Mouse (Mus musculus) liver, embryonic 13.5 days (tissue): ENCODE results near the gene Zfpl1. TPM values are rescaled to one million over a fixed set of nuclear protein-coding genes. Genes with fewer than 3 reads are reported as not detected.

ENCODE experiments used
- ATAC-seq: fragments of 200-750 bp; cut with Nextera tagmentation; 2 replicates; pipeline ENCODE4 v1.8.0; 2017; ENCODE audit warnings: low read depth, mild to moderate bottlenecking, moderate number of reproducible peaks, moderate library complexity
- DNase-seq: peaks from one replicate; pipeline ENCODE4 v3.0.0; 2022
- H3K27ac ChIP-seq: fragments of 300-500 bp; sonication (generic); 2 replicates; pipeline ENCODE4 v1.5.1; 2015; ENCODE audit warnings: moderate library complexity, mild to moderate bottlenecking, inconsistent platforms
- H3K27me3 ChIP-seq: fragments of 300-500 bp; sonication (generic); 2 replicates; pipeline ENCODE4 v1.6.1; 2015; ENCODE audit warnings: mild to moderate bottlenecking, inconsistent platforms
- H3K36me3 ChIP-seq: fragments of 300-500 bp; sonication (generic); 2 replicates; pipeline ENCODE4 v1.6.1; 2015; ENCODE audit warnings: mild to moderate bottlenecking, inconsistent platforms
- H3K4me1 ChIP-seq: fragments of 300-500 bp; sonication (generic); replicated peaks from 2 replicates; pipeline ENCODE4 v1.6.1; 2015; ENCODE audit warnings: inconsistent platforms
- H3K4me2 ChIP-seq: fragments of 300-500 bp; sonication (generic); 2 replicates; pipeline ENCODE4 v1.6.1; 2015; ENCODE audit warnings: inconsistent platforms, mild to moderate bottlenecking, moderate library complexity
- H3K4me3 ChIP-seq: fragments of 300-500 bp; sonication (generic); replicated peaks from 2 replicates; pipeline ENCODE4 v1.5.1; 2015; ENCODE audit warnings: mild to moderate bottlenecking, inconsistent platforms
- H3K9ac ChIP-seq: fragments of 300-500 bp; sonication (generic); 2 replicates; pipeline ENCODE4 v1.6.1; 2015; ENCODE audit warnings: mild to moderate bottlenecking, inconsistent platforms
- H3K9me3 ChIP-seq: fragments of 300-500 bp; sonication (generic); replicated peaks from 2 replicates; pipeline ENCODE4 v1.6.1; 2016; ENCODE audit warnings: inconsistent platforms
- WGBS: fragments of 180-500 bp; shearing (Covaris S2); methylation state at CpG from one replicate; pipeline ENCODE4 v1.1.7; 2015; ENCODE audit not compliant: insufficient replicate concordance; 5-methylcytosine and 5-hydroxymethylcytosine counted together
- microRNA-seq: library from miRNA; unstranded; fragments of <30 nt; microRNA quantifications from one replicate; pipeline ENCODE4, GENCODE M21; 2016
- polyA plus RNA-seq: library from polyadenylated mRNA; unstranded; fragments of >200 nt; fragmentation: Nextera tagmentation; extraction: Ambion mirVana; gene quantifications from 2 replicates; pipeline ENCODE4 v1.2.1, GENCODE M21; 2015

Zfpl1 gene
- polyA plus RNA-seq, 1 experiment from 2014 or later: 22.6 TPM

GRCm38 (mm10) chr19:6040002-6040401 is 44.8 kb downstream of the Zfpl1 start:
- Histone ChIP-seq H3K4me3 (no peak overlapping the region), H3K27ac (no peak overlapping the region), H3K4me2 (no peak overlapping the region), H3K36me3 (no peaks in the 10 kb centered on the region), H3K4me1 (peaks cover 21% of the 10 kb centered on the region), H3K9me3 (no peaks in the 10 kb centered on the region), H3K9ac (no peak overlapping the region), H3K27me3 (no peaks in the 10 kb centered on the region)
- ATAC-seq: no peak
- DNase-seq: no peak

- Histone ChIP-seq H3K4me3 (no peak overlapping the region), H3K9me3 (no peaks in the 10 kb centered on the region), H3K4me1 (peaks cover 15% of the 10 kb centered on the region; the same call in 1 of the 2 replicates), H3K9ac (no peak overlapping the region), H3K27me3 (no peaks in the 10 kb centered on the region), H3K27ac (no peak overlapping the region), H3K4me2 (no peak overlapping the region), H3K36me3 (no peaks in the 10 kb centered on the region)
- no peak for DNase-seq
- no peak for ATAC-seq
- WGBS: 67% methylated on average over 7 of the region's 7 CpGs
These were observed 46.4 kb downstream of the Zfpl1 start for GRCm38 (mm10) chr19:6038326-6038725.

GRCm38 (mm10) chr19:6037695-6038094 is 47.1 kb downstream of the Zfpl1 start:
- ATAC-seq: no peak
- Histone ChIP-seq H3K4me2 (no peak overlapping the region), H3K4me1 (peaks cover 15% of the 10 kb centered on the region; the same call in 1 of the 2 replicates), H3K36me3 (no peaks in the 10 kb centered on the region), H3K9me3 (no peaks in the 10 kb centered on the region), H3K9ac (no peak overlapping the region), H3K27me3 (no peaks in the 10 kb centered on the region), H3K4me3 (no peak overlapping the region), H3K27ac (no peak overlapping the region)
- no peak for DNase-seq

GRCm38 (mm10) chr19:6035966-6036585 is 48.7 kb downstream of the Zfpl1 start:
- 0 out of 2 replicates have a peak, but pooled peaks cover 3% of the 10 kb centered on the region for H3K27me3 ChIP-seq
- H3K36me3 ChIP-seq: no peaks in the 10 kb centered on the region
- no peak overlapping the region for H3K4me2 ChIP-seq
- ATAC-seq: no peak
- no peak overlapping the region for H3K27ac ChIP-seq
- DNase-seq: no peak
- H3K4me3 ChIP-seq: no peak overlapping the region
- H3K9ac ChIP-seq: no peak overlapping the region
- 47% methylated on average over 9 of the region's 9 CpGs for WGBS
- no peaks in the 10 kb centered on the region for H3K9me3 ChIP-seq
- peaks cover 16% of the 10 kb centered on the region; the same call in 1 of the 2 replicates for H3K4me1 ChIP-seq

Small RNA genes lying within 50 kb of the gene (microRNA-seq; reads per million reads assigned to microRNA genes)
- gene Mir6988: 1.2 reads per million

Other genes starting within 250 kb of the Zfpl1 start
- 13.9 and 15.8 TPM in 2 replicates for gene Frmd8, start 209.7 kb downstream of the Zfpl1 start, polyA plus RNA-seq
- gene Slc25a45, start 207.1 kb downstream of the Zfpl1 start, polyA plus RNA-seq: 5.7 and 6.8 TPM in 2 replicates
- gene Tigd3, start 190.8 kb downstream of the Zfpl1 start, polyA plus RNA-seq: 2.5 TPM in 2 replicates
- gene Dpf2, start 171.9 kb downstream of the Zfpl1 start, polyA plus RNA-seq: 56.7 and 60.0 TPM in 2 replicates
- gene Cdc42ep2, start 160.1 kb downstream of the Zfpl1 start, polyA plus RNA-seq: 2.7 and 3.0 TPM in 2 replicates
- gene Pola2, start 120.8 kb downstream of the Zfpl1 start, polyA plus RNA-seq: 62.2 and 69.8 TPM in 2 replicates
- not detected in 2 replicates for gene Slc22a20, start 98.8 kb downstream of the Zfpl1 start, polyA plus RNA-seq
- 21.9 and 26.3 TPM in 2 replicates for gene Capn1, start 69.1 kb downstream of the Zfpl1 start, polyA plus RNA-seq
- gene Syvn1, start 38.4 kb downstream of the Zfpl1 start, polyA plus RNA-seq: 11.6 and 13.9 TPM in 2 replicates
- gene Mrpl49, start 27.2 kb downstream of the Zfpl1 start, polyA plus RNA-seq: 50.2 and 59.4 TPM in 2 replicates
- 639 and 696 TPM in 2 replicates for gene Fau, start 27.1 kb downstream of the Zfpl1 start, polyA plus RNA-seq
- 22.1 and 23.2 TPM in 2 replicates for gene Znhit2, start 23.8 kb downstream of the Zfpl1 start, polyA plus RNA-seq
- gene Tm7sf2, start 16.6 kb downstream of the Zfpl1 start, polyA plus RNA-seq: 30.6 and 33.2 TPM in 2 replicates
- 29.1 and 31.6 TPM in 2 replicates for gene Vps51, start 7.7 kb downstream of the Zfpl1 start, polyA plus RNA-seq
- gene Tmem262, start 4.9 kb downstream of the Zfpl1 start, polyA plus RNA-seq: not detected in 2 replicates
- gene Gm28374, start 2.7 kb downstream of the Zfpl1 start, polyA plus RNA-seq: 0.49 and 0.80 TPM in 2 replicates
- 34.2 and 39.3 TPM in 2 replicates for gene Cdca5, start within 50 bp of the Zfpl1 start, polyA plus RNA-seq
- gene AC131692.1, start 9.5 kb upstream of the Zfpl1 start, polyA plus RNA-seq: 0.30 and 0.32 TPM in 2 replicates
- 2.2 and 2.6 TPM in 2 replicates for gene Naaladl1, start 20.8 kb upstream of the Zfpl1 start, polyA plus RNA-seq
- gene Sac3d1, start 33.7 kb upstream of the Zfpl1 start, polyA plus RNA-seq: 27.5 and 27.9 TPM in 2 replicates
- 46.5 and 48.5 TPM in 2 replicates for gene Snx15, start 43.3 kb upstream of the Zfpl1 start, polyA plus RNA-seq
- gene Batf2, start 56.0 kb upstream of the Zfpl1 start, polyA plus RNA-seq: 0.12 and 0.29 TPM in 2 replicates
- gene Arl2, start 56.6 kb upstream of the Zfpl1 start, polyA plus RNA-seq: 37.1 and 38.0 TPM in 2 replicates
- gene Majin, start 99.4 kb upstream of the Zfpl1 start, polyA plus RNA-seq: not detected in 2 replicates
- gene Gpha2, start 141.4 kb upstream of the Zfpl1 start, polyA plus RNA-seq: 0.17 TPM in 1 of 2 replicates, not detected in the other
- 3.5 and 4.9 TPM in 2 replicates for gene Ppp2r5b, start 150.9 kb upstream of the Zfpl1 start, polyA plus RNA-seq
- gene Atg2a, start 156.7 kb upstream of the Zfpl1 start, polyA plus RNA-seq: 4.1 and 4.8 TPM in 2 replicates
- gene Ehd1, start 191.8 kb upstream of the Zfpl1 start, polyA plus RNA-seq: 68.8 and 72.6 TPM in 2 replicates
- gene Cdc42bpg, start 221.5 kb upstream of the Zfpl1 start, polyA plus RNA-seq: 0.14 and 0.16 TPM in 2 replicates